Mouse (Mus musculus): ENCODE results near the gene Smo.

The Smo gene

DNA sequence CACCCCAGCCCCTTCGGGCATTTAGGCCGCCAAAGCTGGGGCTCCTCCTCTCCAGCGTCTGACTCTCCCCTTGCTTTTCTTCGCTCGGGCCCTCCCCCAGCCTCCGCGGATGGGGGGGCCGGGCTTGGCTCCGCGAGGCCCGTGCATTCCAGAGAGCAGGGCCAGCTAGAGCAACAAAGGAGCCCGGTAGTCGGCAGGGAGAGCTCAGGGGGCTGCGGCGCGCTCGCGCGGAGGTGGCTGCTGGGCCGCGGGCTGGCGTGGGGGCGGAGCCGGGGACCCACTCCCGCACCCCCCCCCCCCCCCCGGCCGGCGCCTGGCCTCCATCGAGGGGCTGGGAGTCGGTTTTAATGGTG, at the start of gene Smo:
Gene Smo, plus strand, starts transcription at position 168 of the 353 bp plus-strand sequence.
- peak; percentile 90 for DNase-seq (ENCODE audit: low read depth, low spot score)

DNA sequence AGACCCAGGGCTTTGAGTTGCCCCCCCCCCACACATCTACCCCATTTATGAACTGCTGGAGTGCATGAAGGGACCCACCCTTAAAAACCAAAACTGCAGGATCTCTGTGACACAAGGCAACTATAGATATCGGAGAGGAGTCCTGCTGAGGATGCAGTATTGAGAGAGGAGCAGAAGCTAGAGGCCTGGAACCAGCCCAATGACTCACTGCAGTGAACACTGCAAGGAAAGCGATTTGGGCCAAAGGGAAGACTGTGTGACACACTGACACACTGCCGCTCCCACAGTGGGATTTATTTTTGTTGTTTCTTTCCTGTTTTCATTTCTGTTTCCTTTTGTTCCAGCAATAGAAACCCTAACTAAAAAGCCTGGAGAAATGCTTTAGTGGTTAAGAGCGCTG, 49.4 kb upstream of the Smo start:
- no peak for DNase-seq (ENCODE audit: low read depth, low spot score)

DNA sequence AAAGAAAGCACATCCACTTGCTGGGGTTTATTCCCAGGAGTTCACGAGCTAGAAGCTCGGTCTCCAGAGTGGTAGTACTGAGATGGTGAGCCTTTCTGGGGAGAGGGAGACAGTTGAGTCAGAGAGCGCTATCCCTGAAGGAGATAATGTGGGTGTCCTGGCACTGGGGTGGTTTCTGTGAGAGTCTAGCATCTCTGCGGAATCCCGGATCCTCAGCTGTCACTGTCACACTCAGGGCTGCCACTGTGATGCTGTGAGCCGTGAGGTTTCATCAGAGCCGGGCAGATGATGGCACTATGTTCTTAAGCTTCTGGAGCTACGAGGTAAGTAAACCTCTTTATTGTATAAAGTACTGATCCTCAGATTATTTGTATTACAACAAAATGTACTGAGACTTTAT, 45.8 kb upstream of the Smo start:
- no peak for DNase-seq (ENCODE audit: low read depth, low spot score)

DNA sequence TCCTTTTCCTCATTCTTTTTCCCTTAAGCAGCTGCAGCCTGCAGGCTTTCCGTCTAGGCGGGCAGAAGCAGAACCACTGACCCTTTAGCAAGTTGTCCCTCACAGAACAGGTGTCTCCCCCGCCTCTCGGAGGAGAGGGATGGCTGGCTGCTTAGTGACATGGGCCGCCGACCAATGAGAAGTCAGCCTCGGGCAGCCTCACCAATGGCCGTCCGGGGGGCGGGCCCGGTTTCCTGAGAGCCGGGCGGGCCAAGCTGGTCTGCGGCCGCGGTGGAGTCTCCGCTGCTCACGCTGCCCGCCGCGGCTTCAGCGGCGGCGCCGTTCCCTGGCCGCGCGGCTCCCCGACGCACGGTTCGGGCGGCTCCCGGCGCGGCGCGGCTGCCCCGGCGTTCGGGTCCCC, 41.4 kb upstream of the Smo start, which contains the start of gene Tspan33:
Gene Tspan33, plus strand, starts transcription at position 270 of the 400 bp plus-strand sequence.
- DNase-seq (ENCODE audit: low read depth, low spot score) = peak; percentile 85

DNA sequence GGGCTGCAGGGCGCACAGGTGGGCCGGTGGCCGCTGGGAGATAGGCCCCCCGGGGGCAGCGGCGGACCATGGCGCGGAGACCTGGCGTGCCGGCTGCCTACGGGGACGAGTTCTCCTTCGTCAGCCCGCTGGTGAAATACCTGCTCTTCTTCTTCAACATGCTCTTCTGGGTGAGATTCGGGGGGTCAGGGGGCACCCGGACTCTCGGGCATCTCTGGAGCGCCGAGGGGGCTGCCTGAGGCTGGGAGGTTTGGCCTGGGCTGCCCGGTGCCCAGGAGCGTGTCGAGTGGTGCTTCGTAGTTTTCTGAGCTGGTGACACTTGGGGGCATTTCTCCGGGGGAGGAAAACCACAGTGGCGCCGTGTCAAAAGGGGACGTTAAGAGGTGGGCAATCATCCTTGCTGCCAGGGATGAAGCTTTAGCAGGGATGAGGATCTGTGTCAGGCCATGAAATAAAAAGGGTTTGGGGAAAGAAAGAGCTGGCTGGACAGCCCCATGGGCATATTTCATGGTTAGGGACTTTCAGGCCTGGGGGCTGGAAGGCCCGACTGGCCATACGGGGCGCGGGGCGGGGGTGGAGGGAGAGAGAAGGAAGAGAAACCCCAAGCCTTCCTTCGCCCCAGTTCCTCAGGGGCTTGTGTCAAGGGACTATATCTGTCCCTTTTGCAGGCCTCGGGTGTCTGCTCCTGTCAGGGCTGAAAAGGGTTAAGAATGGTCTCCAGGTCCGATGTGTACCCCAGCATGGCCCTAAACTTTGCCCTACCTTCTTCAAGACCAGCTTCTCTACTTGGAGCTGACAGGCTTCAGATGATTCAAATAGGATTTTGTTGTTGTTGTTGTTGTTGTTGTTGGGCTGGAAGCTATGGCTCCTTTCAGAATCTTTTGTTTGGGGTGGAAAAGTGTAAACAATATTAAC, 40.7 kb upstream of the Smo start:
- no peak for DNase-seq (ENCODE audit: low read depth, low spot score)

DNA sequence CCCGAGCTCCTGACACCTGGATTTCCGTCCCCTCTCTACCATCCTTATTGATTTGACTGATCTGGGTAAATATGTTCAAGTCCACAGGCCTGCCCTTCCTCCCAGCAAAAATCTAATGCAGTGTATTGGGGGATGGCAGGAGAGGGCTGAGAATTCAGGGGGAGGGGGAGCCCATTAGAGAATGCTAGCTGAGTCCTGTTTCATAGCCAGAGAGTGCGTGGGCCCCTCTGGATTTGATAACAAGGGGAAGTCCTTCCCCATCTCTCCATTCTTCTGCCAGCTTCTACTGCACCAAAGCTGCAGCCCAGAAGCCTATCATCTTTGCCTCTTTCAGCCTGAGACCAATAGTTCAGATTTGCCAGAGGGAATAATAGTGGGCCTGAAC, 40.0 kb upstream of the Smo start:
- no peak for DNase-seq (ENCODE audit: low read depth, low spot score)

GRCm38 (mm10) chr6:29695975-29696374, 39.3 kb upstream of the Smo start:
- DNase-seq (ENCODE audit: low read depth, low spot score) = no peak

DNA sequence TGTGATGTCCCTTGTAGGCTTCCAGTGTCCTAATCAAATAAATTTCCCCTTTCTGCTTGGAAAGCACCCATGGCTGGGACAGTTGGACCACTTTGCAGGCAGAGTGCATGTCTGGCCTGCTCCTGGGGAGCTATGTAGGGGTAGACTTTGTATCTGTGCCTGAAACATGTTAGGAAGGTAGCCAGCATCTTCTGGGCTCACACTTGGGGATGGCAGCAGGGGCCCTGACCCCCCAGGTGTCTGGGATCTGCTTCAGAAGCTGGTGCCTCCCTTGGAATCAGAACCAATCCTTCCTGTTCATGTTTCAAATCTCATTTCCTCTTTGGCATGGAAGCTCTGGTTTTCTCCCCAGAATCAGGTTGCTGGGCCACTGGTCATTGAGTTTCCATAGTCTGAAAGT, 38.2 kb upstream of the Smo start:
- no peak for DNase-seq (ENCODE audit: low read depth, low spot score)

- DNase-seq (ENCODE audit: low read depth, low spot score) = no peak
Observed at GRCm38 (mm10) chr6:29697548-29697947, 37.8 kb upstream of the Smo start.

GRCm38 (mm10) chr6:29699085-29699745, 36.1 kb upstream of the Smo start:
- no peak for DNase-seq (ENCODE audit: low read depth, low spot score)

DNA sequence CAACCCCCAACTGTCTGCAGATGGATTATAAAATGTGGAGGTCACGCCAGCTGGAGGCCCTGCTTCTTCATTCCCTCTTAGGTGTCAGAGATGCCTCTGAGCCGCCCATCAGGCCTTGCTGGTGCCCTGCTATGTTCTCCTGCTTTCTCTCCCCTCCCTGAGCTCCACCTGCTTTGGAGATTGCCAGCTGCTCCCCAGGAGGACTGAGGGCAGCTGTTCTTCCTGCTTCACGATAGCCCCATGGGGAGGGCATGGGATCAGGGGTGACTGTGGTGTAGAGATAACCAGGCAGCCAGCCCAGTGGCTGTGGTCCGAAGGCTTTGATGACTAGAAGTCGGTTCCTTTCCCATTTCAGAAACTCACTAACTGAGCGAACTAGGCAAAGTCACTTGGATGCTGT, 34.3 kb upstream of the Smo start:
- no peak for DNase-seq (ENCODE audit: low read depth, low spot score)

- DNase-seq (ENCODE audit: low read depth, low spot score) = no peak
Observed at GRCm38 (mm10) chr6:29702126-29702525, 33.2 kb upstream of the Smo start.

- DNase-seq (ENCODE audit: low read depth, low spot score) = no peak
Observed at GRCm38 (mm10) chr6:29704143-29704542, 31.2 kb upstream of the Smo start.

DNA sequence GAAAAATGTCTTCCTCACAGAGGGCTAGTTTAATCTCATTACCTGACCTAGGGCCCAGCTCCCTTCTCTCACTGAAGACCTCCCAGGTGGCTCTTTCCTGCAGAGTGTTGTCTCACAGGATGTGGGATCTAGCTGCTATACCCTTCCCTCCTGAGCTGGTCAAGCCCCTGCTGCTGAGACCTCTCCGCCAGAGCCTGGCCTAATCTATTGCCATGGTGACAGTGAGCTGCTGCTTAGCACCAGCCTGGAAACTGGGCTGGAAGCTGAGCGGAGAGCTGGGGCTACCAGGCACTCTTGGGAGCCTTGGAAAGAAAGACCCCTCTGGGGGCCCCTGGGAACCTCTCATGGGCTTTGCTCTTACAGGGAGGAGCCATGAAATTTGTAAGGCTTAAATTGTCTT, 27.4 kb upstream of the Smo start:
- peak; percentile 14 for DNase-seq (ENCODE audit: low read depth, low spot score)

DNA sequence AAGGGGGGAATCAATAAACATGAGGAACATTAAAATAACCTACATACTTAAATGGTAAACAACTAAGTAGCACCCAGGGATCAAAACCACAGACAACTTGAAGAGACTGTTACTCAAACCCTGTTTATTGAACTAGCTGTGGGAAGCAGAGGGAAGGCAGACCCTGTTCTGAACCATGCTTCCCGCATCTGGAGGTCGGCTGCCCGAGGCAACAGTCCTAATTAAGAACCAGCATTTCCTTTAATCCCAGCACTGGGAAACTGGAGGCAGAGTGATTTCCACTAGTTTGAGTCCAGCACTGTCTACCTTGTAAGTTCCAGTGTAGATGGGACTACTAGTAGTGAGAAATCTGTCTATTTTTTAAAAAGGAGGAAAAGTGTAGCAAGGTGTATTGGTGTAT, 24.0 kb upstream of the Smo start:
- no peak for DNase-seq (ENCODE audit: low read depth, low spot score)

GRCm38 (mm10) chr6:29712011-29712584, 23.2 kb upstream of the Smo start:
- DNase-seq (ENCODE audit: low read depth, low spot score) = peak; percentile 73

DNA sequence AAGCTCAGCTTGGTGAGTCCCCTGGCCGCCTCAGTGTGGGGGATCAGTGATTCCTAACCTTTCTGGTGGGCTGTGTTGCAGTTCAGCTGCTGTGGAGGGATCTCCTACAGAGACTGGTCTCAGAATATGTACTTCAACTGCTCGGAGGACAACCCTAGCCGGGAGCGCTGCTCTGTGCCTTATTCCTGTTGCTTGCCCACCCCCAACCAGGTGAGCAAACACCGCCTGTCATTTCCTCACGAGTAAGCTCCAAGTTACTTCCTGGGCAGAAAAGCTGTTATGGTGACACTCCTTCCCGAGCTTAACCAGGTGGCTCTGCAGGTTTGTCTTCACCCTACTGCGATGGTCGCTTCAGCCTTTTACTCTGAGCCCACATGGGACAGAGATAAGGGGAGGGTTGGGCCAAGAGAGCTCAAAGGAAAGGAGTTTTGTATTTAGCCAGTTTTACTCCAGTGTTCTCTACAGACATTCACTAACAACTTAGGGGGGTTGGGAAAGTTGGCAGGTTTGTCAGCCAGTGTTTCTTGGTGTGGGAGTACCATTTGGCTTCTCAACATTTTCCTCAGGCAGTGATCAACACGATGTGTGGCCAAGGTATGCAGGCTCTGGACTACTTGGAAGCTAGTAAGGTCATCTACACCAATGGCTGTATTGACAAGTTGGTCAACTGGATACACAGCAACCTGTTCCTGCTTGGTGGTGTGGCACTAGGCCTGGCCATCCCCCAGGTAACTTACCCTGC, 18.5 kb upstream of the Smo start:
- DNase-seq (ENCODE audit: low read depth, low spot score) = no peak

DNA sequence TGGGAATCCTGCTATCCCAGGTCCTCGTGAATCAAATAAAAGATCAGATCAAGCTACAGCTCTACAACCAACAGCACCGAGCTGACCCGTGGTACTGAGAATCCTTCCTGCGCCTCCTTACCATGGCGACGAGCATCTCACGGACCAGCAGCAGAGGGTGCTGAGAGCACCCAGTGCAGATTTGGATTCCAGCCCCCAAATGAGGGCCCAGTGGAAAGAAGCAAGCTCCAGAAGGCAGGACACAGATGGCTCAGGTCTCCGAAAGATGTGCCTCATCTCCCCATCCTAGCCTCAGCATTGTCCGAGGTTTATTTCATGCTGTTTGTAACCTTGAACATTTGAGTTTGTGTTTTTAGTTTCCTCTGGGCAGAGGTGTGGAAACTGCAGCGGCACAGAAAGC, 17.8 kb upstream of the Smo start:
- DNase-seq (ENCODE audit: low read depth, low spot score) = no peak

- DNase-seq (ENCODE audit: low read depth, low spot score) = peak; percentile 87
Observed at GRCm38 (mm10) chr6:29717952-29718521, 17.3 kb upstream of the Smo start.

DNA sequence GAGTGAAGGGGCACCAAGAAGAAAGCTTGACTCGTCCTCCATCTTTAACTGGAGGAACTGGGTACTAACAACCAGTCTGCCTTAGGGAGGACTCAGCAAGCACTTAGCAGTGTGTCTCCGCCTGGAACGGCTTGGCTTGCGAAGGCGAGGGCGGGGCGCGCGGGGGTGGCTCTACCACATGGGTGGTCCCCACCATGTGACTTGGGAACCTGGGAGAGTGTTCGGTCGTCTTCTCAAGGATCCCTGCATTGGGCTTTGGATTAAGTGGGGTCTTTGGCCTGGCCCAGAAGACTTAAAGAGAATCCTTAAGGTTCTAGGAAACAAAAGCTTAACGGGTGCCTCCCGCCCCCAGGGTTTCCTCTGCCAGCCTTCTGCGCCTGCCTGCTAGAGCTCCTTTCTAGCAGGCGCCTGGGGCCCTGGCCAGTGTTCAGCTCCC, 16.4 kb upstream of the Smo start:
- DNase-seq (ENCODE audit: low read depth, low spot score) = peak; percentile 55

GRCm38 (mm10) chr6:29721890-29722289, 13.4 kb upstream of the Smo start:
- no peak for DNase-seq (ENCODE audit: low read depth, low spot score)
